Comparison of ENCODE assay signal across 15 mouse cellular contexts in genomic region chr14:121148088-121148785, GRCm38 (mm10).
DNase-seq lines count a peak whose midpoint lies in the region; ATAC-seq and TF ChIP-seq lines count a peak whose summit lies in the region.
"Had no signal": no experiment of that assay in that cellular context is flagged by ENCODE, and none has a peak within 500 bp of the region (broad histone marks: within the 10 kb centered on the region; RNA-seq: fewer than 3 reads in every experiment).

No protein-coding gene starts in this region.

- H3K9me3 ChIP-seq in kidney, embryonic 15.5 days (replicated peaks), result no peaks in the 10 kb centered on the region
- H3K9me3 ChIP-seq: liver, embryonic 13.5 days; neural tube, embryonic 12.5 days had no signal

- H3K36me3 ChIP-seq in kidney, embryonic 15.5 days, result no peaks in the 10 kb centered on the region
- H3K36me3 ChIP-seq: liver, embryonic 13.5 days; neural tube, embryonic 12.5 days had no signal

- no peak for TF ChIP-seq POLR2A in lung, adult 2 months (IDR thresholded peaks at IDR 0.05; ENCODE audit: borderline replicate concordance, extremely low read depth, low read depth, low read length)

- no peak for ATAC-seq in kidney, embryonic 15.5 days (replicated peaks; ENCODE audit: low FRiP score)

- H3K4me2 ChIP-seq in kidney, embryonic 15.5 days, result no peak overlapping the region
- H3K4me2 ChIP-seq: hindbrain, embryonic 14.5 days; liver, embryonic 13.5 days; neural tube, embryonic 12.5 days had no signal

- H3K27me3 ChIP-seq in kidney, embryonic 15.5 days, result no peaks in the 10 kb centered on the region
- H3K27me3 ChIP-seq: liver, embryonic 13.5 days; neural tube, embryonic 12.5 days had no signal

- 77% methylated on average over 11 of the region's 11 CpGs for WGBS in kidney, embryonic 15.5 days
- 58% methylated on average over 11 of the region's 11 CpGs for WGBS in lung, adult 2 months

- H3K9ac ChIP-seq in kidney, embryonic 15.5 days, result no peak overlapping the region
- H3K9ac ChIP-seq: hindbrain, embryonic 14.5 days; liver, embryonic 13.5 days; neural tube, embryonic 12.5 days had no signal

- no peak for TF ChIP-seq CTCF in lung, adult 2 months (IDR thresholded peaks at IDR 0.05; ENCODE audit: insufficient read depth, low read length)

- no peak overlapping the region for H3K4me3 ChIP-seq in kidney, embryonic 15.5 days (replicated peaks)
- no peak overlapping the region for H3K4me3 ChIP-seq in lung, adult 2 months (replicated peaks; ENCODE audit: extremely low read depth, low read depth, low read length)
- H3K4me3 ChIP-seq: liver, embryonic 13.5 days; neural tube, embryonic 12.5 days had no signal

- no peak overlapping the region for H3K27ac ChIP-seq in kidney, embryonic 15.5 days
- H3K27ac ChIP-seq: hindbrain, embryonic 14.5 days; liver, embryonic 13.5 days; neural tube, embryonic 12.5 days had no signal

- peaks cover 80% of the 10 kb centered on the region for H3K4me1 ChIP-seq in kidney, embryonic 15.5 days
- H3K4me1 ChIP-seq in lung, adult 2 months (ENCODE audit: control insufficient read depth, insufficient read depth, low read length), result peaks cover 22% of the 10 kb centered on the region

- peak; percentile 56 for DNase-seq in kidney, adult 11 months
- DNase-seq in lung, adult 18-20 months, result peak; percentile 56 to 80
- no peak for DNase-seq in lung, adult 2 months
- peak; percentile 38 to 46 for DNase-seq in cerebellum, postnatal 10 days
- peak; percentile 48 for DNase-seq in lung, postnatal 10 days
- no peak for DNase-seq in heart, postnatal 4 days
- no peak for DNase-seq in layer of hippocampus, adult 9-11 months
- DNase-seq: adrenal gland, postnatal 36 days; kidney, postnatal 10 days; liver, embryonic 13.5 days; retina, postnatal 1 day; thymus, postnatal 4 days had no signal

Comparison
In these comparisons a context has a peak if more than half of its experiments do, and no peak if none do; other contexts are left out.
1. DNase-seq: peak in kidney, adult 11 months (single experiment), lung, adult 18-20 months (2 of 2), cerebellum, postnatal 10 days (2 of 2) and lung, postnatal 10 days (single experiment); none in lung, adult 2 months (single experiment), heart, postnatal 4 days (single experiment) and layer of hippocampus, adult 9-11 months (single experiment).